Mouse (Mus musculus): ENCODE results near the gene Ccna1.

Ccna1 gene

DNA sequence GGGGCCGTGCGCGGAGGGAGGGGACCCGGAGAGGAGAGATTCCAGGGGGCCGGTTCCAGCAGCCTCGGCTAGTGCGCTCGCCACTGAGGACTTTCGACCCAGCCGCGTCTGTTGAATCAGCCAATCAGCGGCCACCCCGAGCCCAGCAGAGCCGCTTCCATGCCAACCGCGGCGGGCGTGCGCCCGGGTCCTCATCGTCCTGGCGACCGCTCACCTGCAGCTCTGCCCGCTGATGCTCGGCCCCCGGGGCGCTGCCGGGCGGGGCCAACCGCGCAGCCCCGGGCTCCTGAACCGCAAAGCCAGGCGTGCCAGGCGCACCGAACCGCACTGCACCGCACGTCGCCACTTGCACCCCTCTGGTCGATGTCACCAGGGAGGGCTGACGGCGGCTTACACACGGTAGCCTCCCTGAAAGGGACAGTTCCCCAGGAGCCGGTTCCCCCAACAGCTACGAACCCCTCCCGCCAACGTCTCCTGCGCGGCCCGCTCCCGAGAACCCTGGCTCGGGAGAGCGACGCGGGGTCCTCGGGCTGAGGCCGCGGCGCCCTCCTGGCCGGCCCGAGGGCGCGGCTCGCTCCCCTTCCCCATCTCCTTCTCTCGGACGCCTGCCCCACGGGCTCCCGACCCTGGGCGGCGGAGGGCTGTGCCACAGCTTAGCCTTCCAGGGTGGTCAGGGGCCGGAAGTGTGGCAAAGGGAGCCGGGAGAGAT, at the start of gene Ccna1:
Gene Ccna1 (minus strand): TSS at position 464 of the 709 bp plus-strand sequence.
- DNase-seq (ENCODE audit: low read depth): no peak

- DNase-seq (ENCODE audit: low read depth): no peak
Observed at GRCm38 (mm10) chr3:55101092-55101491, 45.8 kb upstream of the Ccna1 start.

- no peak for DNase-seq (ENCODE audit: low read depth)
Observed at GRCm38 (mm10) chr3:55098990-55099389, 43.7 kb upstream of the Ccna1 start.

DNA sequence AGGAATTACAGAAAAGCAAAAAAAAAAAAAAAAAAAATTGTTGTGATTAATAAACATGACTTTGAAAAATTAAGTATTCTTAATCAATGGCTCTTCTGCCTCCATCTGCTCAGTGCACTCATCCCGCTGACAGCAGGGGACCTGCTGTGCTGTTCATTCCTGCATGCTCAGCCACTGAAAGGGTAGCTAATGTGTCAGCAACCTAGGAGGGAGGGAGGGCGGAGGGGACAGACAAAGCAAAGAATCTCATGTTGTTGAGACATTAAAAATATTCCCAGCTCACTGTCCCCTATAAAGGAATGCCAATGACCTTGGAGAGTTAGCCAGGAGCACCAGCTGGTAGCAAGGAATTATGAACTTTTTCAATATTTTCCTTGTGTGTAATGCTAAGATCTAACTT, 42.7 kb upstream of the Ccna1 start:
- DNase-seq (ENCODE audit: low read depth): no peak

- no peak for DNase-seq (ENCODE audit: low read depth)
Observed at GRCm38 (mm10) chr3:55097186-55097585, 41.9 kb upstream of the Ccna1 start.

GRCm38 (mm10) chr3:55096655-55097005, 41.3 kb upstream of the Ccna1 start:
- no peak for DNase-seq (ENCODE audit: low read depth)

GRCm38 (mm10) chr3:55095968-55096654, 40.8 kb upstream of the Ccna1 start:
- no peak for DNase-seq (ENCODE audit: low read depth)

GRCm38 (mm10) chr3:55093161-55093560, 37.9 kb upstream of the Ccna1 start:
- no peak for DNase-seq (ENCODE audit: low read depth)

DNA sequence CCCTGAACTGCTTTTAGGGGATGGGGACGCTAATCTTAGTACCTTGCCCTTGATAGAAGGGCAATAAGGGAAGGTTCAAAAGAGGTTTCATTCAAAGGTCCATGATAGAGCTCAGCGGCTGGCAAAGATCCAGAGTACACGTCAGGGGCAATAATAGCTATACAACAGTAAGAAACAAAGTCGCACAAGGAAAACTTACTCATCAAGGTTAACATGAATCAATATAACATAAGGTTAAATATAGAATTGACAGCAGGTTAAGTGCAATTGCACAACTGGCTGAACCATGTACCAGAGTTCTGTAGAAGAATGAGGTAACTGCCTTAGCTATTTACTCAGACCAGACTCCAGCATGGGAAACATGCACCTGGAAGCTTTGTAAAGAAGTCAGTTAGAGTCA, 34.0 kb upstream of the Ccna1 start:
- DNase-seq (ENCODE audit: low read depth): no peak

- DNase-seq (ENCODE audit: low read depth): no peak
Observed at GRCm38 (mm10) chr3:55088843-55089242, 33.5 kb upstream of the Ccna1 start.

DNA sequence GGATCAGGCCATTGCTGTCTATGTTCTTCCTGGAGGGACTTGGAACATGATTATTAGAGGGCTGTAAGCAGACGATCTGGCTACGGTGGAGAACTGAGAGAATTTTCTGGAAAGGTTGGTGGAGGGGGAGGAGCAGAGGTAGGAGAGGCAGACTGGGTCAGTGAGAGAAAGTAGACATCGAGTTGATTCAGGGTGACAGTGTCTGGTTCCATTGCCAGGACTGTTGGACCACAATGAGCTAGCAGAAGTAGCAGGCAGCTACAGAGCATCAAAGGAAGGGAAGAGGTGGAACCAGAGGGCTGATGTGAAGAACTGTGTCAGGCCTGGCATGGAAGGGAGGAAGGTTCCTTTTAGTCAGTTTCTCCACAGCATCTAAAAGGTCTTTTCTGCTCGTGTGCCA, 33.1 kb upstream of the Ccna1 start:
- no peak for DNase-seq (ENCODE audit: low read depth)

DNA sequence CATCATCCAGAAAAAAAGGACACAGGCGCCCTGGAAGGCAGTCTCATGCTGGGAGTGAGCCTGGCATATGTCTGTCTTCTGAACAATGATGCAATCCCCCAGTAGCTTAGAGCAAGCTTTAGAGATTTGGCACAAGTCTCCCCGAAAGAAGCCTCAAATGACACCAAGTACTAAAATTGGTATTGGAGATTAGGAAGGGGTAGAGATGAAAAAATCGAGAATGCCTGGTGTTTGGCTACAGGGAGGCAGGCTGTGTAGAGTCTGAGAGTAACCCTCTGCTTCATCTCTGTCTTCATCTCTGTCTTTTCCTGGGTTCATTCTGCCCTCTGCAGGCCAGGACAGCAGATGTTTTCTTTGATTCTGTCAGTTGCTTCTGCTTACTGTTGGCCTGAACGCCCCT, 32.1 kb upstream of the Ccna1 start:
- DNase-seq (ENCODE audit: low read depth): no peak

DNA sequence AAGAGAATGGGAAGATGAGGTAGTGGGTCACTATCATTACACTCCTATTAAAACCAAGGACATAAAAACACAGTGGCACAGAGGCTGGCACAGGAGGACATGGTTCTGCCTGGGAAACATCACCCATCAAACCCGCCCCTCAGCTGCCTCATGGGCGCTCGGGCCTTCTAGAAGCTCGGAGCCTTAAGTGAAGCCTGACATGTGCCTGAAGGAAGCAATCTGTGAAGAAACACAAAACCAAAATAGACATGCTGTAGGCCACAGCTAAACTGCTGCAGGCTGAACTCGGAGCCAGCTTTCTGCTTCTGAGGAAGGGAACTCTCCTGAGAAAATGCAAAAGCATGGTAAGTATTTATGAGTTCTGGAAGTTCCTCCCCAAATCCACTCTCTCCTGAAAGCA, 31.6 kb upstream of the Ccna1 start:
- DNase-seq (ENCODE audit: low read depth): no peak

DNA sequence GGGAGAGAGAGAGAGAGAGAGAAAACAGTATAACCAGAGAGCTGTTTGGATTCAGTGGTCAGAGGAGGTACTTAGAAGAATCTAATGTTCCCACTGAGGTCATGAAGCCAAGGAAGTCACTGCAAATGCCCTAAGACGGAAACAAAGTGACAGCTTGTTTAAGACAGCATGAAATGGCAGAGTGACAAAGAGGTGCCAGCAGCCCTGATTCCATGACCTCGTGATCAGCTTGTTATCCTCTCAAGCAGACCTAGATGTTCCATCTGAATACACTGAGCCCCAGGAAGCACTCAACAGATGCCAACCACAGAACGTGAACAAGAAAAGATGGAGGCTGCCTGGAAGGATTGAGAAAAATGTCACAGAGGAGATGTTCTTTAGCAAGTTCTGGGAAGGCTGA, 30.4 kb upstream of the Ccna1 start:
- DNase-seq (ENCODE audit: low read depth): no peak

DNA sequence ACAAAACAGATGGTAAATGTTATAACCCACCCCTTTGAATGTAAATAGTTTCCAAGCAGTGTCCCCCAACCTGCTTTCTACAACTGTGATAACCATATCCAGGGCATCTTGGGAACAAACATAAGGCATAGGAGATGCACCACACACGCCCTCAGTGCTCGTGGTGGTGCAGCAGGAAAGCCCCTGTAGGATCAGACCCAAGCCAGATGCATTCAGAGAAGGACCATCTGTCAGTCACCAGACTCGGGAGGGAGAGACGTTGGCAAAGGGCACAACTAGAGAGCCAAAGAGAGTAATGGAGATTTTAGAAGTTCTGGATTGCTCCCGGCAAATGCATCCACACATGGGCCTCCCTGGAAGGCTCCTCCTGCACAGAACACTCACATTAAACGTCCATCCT, 29.5 kb upstream of the Ccna1 start:
- DNase-seq (ENCODE audit: low read depth): no peak

GRCm38 (mm10) chr3:55080055-55080454, 24.8 kb upstream of the Ccna1 start:
- peak; percentile 63 for DNase-seq (ENCODE audit: low read depth)

GRCm38 (mm10) chr3:55079619-55080018, 24.3 kb upstream of the Ccna1 start:
- DNase-seq (ENCODE audit: low read depth): no peak

- no peak for DNase-seq (ENCODE audit: low read depth)
Observed at GRCm38 (mm10) chr3:55078233-55078632, 22.9 kb upstream of the Ccna1 start.

DNA sequence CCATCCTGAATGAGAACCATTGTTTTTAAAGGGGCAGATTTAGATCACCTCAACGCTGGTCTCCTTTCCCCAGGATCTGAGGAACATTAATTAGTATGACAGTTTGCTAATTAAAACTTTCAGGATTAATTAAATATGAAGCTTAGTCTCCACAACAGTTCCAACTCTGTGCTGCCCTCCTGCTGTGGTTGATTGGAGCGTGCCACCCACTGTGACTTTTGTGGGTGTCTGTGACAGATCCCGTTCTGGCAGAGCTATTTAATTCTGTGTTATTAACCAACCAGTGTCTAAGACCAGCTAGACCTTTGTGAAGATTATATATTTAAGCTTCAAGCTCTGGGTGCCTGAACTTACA, 20.0 kb upstream of the Ccna1 start:
- no peak for DNase-seq (ENCODE audit: low read depth)

DNA sequence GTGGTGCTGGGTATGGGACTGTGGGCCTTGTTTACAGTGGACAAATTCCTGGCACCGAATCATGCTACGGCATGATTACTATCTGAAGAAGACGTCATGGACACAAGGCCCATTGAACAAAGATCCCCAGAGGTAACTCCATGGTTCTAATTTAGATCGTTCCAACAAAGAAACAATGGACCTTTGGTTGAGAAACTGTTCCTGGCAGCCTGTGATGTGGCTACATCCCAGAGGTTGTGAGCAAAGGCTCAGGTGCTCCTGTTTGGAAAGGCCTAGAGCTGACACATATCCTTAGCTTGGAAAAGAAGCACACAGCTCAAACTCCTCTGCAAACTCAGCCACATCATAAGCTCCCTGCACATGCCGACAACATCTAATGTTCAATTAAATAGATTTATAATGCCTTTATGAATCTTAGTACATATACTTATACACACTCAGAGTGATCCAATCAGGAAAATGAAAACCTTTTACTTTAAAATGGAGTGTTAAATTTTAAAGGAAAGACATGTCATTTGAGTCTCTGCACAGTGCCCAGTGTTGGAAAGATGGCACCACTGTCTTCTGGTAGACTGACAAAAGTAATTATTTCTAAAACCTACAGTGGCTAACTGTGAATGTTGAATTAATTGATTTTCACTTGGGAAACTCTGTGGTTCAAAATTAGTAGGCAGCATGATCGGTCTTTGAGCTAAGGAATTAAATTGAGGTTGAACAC, 19.4 kb upstream of the Ccna1 start:
- DNase-seq (ENCODE audit: low read depth): no peak

GRCm38 (mm10) chr3:55067791-55068434, 12.6 kb upstream of the Ccna1 start:
- DNase-seq (ENCODE audit: low read depth): no peak

- DNase-seq (ENCODE audit: low read depth): no peak
Observed at GRCm38 (mm10) chr3:55066666-55067023, 11.3 kb upstream of the Ccna1 start.
